In genomic region chr11:63213043-63213442, GRCm38 (mm10) we compare ENCODE assay signal across 8 mouse cellular contexts.
A peak's percentile ranks its signal among the peaks of the same experiment; 100 is the strongest.
DNase-seq lines count a peak whose midpoint lies in the region; ATAC-seq and TF ChIP-seq lines count a peak whose summit lies in the region.

No protein-coding gene starts in this region.

- TF ChIP-seq EP300 in ES-Bruce4 (IDR thresholded peaks at IDR 0.05; ENCODE audit: insufficient read depth, low read depth, low read length), result peak; percentile 61; the same call in 1 of the 2 replicates
- TF ChIP-seq EP300 in heart, postnatal 0 days (IDR thresholded peaks at IDR 0.05; ENCODE audit: low read depth), result no peak

- H3K9me3 ChIP-seq in ES-Bruce4 (replicated peaks; ENCODE audit: control insufficient read depth, insufficient read depth, low read length, poor library complexity, severe bottlenecking), result peaks cover 5% of the 10 kb centered on the region
- no peaks in the 10 kb centered on the region for H3K9me3 ChIP-seq in embryonic facial prominence, embryonic 12.5 days
- H3K9me3 ChIP-seq in heart, postnatal 0 days (replicated peaks; ENCODE audit: control insufficient read depth, low read length), result 0 out of 2 replicates have a peak, but pooled peaks cover 2% of the 10 kb centered on the region

- peak; percentile 91 for TF ChIP-seq CTCF in ES-Bruce4 (IDR thresholded peaks at IDR 0.05; ENCODE audit: low read depth, low read length)
- peak; percentile 97 for TF ChIP-seq CTCF in heart, postnatal 0 days (IDR thresholded peaks at IDR 0.05; ENCODE audit: low read depth)

- peak overlapping the region; percentile 47 for H3K9ac ChIP-seq in ES-Bruce4 (ENCODE audit: low read depth, poor library complexity, severe bottlenecking)
- H3K9ac ChIP-seq in embryonic facial prominence, embryonic 12.5 days, result no peak overlapping the region
- H3K9ac ChIP-seq in heart, postnatal 0 days (replicated peaks; ENCODE audit: low read depth, low read length), result no peak overlapping the region

- no peak overlapping the region for H3K4me3 ChIP-seq in ES-Bruce4 (ENCODE audit: low read depth, low read length)
- H3K4me3 ChIP-seq in embryonic facial prominence, embryonic 12.5 days, result no peak overlapping the region
- no peak overlapping the region for H3K4me3 ChIP-seq in heart, postnatal 0 days (ENCODE audit: low read depth, low read length)

- WGBS in embryonic facial prominence, embryonic 12.5 days, result 16% methylated on average over 6 of the region's 6 CpGs
- 14% methylated on average over 6 of the region's 6 CpGs for WGBS in heart, postnatal 0 days

- H3K27ac ChIP-seq in ES-Bruce4 (ENCODE audit: insufficient read depth, low read length), result 0 out of 2 replicates have a peak overlapping the region, but pooled peaks have one; percentile 59
- H3K27ac ChIP-seq in embryonic facial prominence, embryonic 12.5 days, result no peak overlapping the region
- no peak overlapping the region for H3K27ac ChIP-seq in heart, postnatal 0 days (ENCODE audit: low read depth)

- no peaks in the 10 kb centered on the region for H3K27me3 ChIP-seq in ES-Bruce4 (ENCODE audit: control insufficient read depth, insufficient read depth, low read length, poor library complexity, severe bottlenecking)
- H3K27me3 ChIP-seq in embryonic facial prominence, embryonic 12.5 days, result no peaks in the 10 kb centered on the region
- H3K27me3 ChIP-seq in heart, postnatal 0 days (ENCODE audit: control insufficient read depth, insufficient read depth, low read length), result no peaks in the 10 kb centered on the region

- no peak overlapping the region for H3K4me2 ChIP-seq in embryonic facial prominence, embryonic 12.5 days (replicated peaks)
- H3K4me2 ChIP-seq in heart, postnatal 0 days (ENCODE audit: low read depth, low read length), result no peak overlapping the region

- no peak for TF ChIP-seq POLR2A in ES-Bruce4 (IDR thresholded peaks at IDR 0.05; ENCODE audit: insufficient read depth, low read length)

- ATAC-seq in embryonic facial prominence, embryonic 12.5 days (ENCODE audit: insufficient number of reproducible peaks, insufficient read depth, low FRiP score, low TSS enrichment), result 0 out of 2 replicates have a peak, but pooled peaks have one; percentile 3
- no peak for ATAC-seq in heart, postnatal 0 days (ENCODE audit: insufficient read depth, low read depth)
- ATAC-seq in inflammation-experienced regulatory T-cells, adult 6 months, result no peak

- peaks cover 2% of the 10 kb centered on the region for H3K4me1 ChIP-seq in ES-Bruce4 (ENCODE audit: control insufficient read depth, insufficient read depth, low read length)
- H3K4me1 ChIP-seq in embryonic facial prominence, embryonic 12.5 days, result no peaks in the 10 kb centered on the region
- H3K4me1 ChIP-seq in heart, postnatal 0 days (ENCODE audit: control insufficient read depth, insufficient read depth), result no peaks in the 10 kb centered on the region

- no peaks in the 10 kb centered on the region for H3K36me3 ChIP-seq in ES-Bruce4 (ENCODE audit: control insufficient read depth, insufficient read depth, low read length, poor library complexity, severe bottlenecking)
- no peaks in the 10 kb centered on the region for H3K36me3 ChIP-seq in embryonic facial prominence, embryonic 12.5 days
- H3K36me3 ChIP-seq in heart, postnatal 0 days (replicated peaks; ENCODE audit: control insufficient read depth, insufficient read depth, low read length), result no peaks in the 10 kb centered on the region

- peak; percentile 87 for DNase-seq in adrenal gland, postnatal 14 days
- peak; percentile 73 for DNase-seq in heart, postnatal 0 days (ENCODE audit: low spot score)
- DNase-seq in layer of hippocampus, postnatal 36 days, result peak; percentile 71 to 75
- DNase-seq in mesoderm, embryonic 11.5 days (ENCODE audit: low read depth, low spot score), result peak; percentile 79
- DNase-seq in skeletal muscle tissue, adult 2 months (ENCODE audit: low read depth, low spot score), result peak; percentile 10

Comparison
In these comparisons a context has a peak if more than half of its experiments do, and no peak if none do; other contexts are left out.
1. DNase-seq: peak in every context shown above with its lines; median percentile 87 in adrenal gland, postnatal 14 days; 79 in mesoderm, embryonic 11.5 days; 73 in heart, postnatal 0 days; 73 in layer of hippocampus, postnatal 36 days; 10 in skeletal muscle tissue, adult 2 months.